Mouse (Mus musculus): ENCODE results near the gene Jam3.

Gene Jam3

GRCm38 (mm10) chr9:27111756-27112155 lies 43.5 kb downstream of the Jam3 start:
- DNase-seq (ENCODE audit: low spot score in 2 of 2), result no peak

DNA sequence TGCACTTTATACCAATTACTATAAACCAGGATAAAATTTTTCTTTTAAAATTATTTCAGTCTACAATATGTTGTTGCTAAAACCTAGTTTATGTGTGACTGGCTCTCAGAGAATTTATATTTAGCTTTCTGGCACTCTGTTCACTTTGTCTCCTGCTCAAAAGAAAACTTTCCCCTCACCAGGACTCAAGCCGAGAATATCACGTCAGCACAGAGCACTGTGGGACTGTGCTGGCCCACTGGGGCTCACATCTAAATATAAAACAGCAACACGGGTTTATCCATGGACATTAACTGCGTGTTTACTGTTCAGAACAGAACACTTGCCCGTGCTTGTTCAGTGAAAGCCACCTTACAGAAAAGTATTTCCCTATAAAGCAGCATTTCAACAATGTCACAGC lies 44.5 kb downstream of the Jam3 start:
- DNase-seq (ENCODE audit: low spot score in 2 of 2), result no peak

- DNase-seq (ENCODE audit: low spot score in 2 of 2), result no peak
These were observed 45.4 kb downstream of the Jam3 start for GRCm38 (mm10) chr9:27109533-27110514.

GRCm38 (mm10) chr9:27108451-27108850 lies 46.8 kb downstream of the Jam3 start:
- no peak for DNase-seq (ENCODE audit: low spot score in 2 of 2)

GRCm38 (mm10) chr9:27106081-27106480 lies 49.1 kb downstream of the Jam3 start:
- DNase-seq (ENCODE audit: low spot score in 2 of 2), result no peak

- DNase-seq (ENCODE audit: low spot score in 2 of 2), result no peak
These were observed 53.8 kb downstream of the Jam3 start for GRCm38 (mm10) chr9:27101466-27101865.

DNA sequence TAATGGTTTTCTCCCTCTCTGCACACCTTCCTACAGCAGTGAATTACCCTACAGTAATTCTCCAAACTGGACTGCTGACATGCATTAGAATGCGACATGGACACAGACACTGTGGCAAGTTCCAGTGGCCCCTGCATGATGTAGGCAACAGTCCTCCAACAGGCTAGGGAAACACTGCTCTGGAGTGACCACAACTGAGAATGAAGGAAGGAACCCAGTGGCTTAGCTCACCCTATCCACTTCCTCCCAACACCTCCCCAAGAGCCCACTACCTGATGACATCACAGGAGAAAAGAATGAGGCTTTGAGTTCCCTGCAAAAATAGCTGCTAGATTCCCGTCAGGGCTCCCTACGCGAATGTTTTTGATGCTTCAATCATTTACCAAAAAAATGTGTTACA lies 55.7 kb downstream of the Jam3 start:
- no peak for DNase-seq (ENCODE audit: low spot score in 2 of 2)

- DNase-seq (ENCODE audit: low spot score in 2 of 2), result no peak
These were observed 56.7 kb downstream of the Jam3 start for GRCm38 (mm10) chr9:27098557-27098956.

DNA sequence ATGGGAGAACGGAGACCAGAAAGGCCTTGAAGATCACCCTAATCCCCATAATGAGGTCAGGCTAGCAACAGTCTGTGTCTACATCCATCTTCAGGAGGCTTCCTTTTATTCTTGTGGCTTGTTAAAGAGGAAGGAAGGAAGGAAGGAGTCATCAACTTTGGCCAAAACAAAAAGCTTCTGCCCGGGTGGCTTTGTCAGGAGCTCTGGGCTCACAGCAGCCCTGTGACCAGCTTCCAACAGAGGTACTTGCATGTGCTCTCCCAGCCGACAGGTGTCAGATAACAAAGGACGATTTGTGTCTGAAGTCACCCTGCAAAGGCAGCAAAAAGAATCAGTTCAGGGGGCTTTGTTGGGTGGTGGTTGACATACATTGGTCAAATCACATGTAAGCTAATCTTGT lies 57.1 kb downstream of the Jam3 start:
- no peak for DNase-seq (ENCODE audit: low spot score in 2 of 2)

DNA sequence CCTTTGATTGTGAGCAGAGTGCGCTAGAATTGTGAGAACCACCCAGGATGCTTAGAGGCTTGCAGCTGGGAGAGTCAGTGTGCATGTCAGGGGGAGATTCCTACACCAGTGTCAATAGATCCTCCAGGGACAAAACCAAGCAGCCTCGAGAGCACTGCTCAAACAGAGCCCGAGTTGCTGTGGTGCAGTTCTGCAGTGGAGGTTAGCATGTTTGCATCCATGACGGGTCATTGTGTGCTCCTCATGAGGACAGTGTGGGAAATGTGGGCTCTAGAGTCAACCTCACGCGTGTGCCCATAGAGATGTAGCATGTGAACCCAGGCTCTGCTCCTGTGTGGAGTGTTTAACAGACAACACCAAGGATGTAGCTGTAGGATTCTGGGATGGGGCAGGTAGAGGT lies 62.3 kb downstream of the Jam3 start:
- DNase-seq (ENCODE audit: low spot score in 2 of 2), result no peak

- DNase-seq (ENCODE audit: low spot score in 2 of 2), result no peak
These were observed 64.1 kb downstream of the Jam3 start for GRCm38 (mm10) chr9:27090801-27091775.

DNA sequence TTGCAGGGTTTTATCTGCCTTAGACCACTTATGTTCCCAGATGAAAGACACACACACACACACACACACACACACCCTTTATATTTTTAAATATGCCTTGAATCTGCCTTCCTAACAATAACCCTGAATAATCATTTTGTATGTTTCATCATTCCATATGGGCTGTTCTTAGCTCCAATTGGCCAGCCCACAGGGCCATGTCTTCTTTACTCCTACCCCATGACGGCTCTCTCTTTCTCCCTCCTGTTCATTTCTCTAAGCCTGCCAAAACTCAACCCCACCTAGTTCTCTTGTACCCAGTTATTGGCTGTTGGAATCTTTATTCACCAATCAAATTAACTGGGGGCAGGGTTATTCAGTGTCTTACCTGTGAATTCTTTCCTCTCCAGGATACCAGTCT lies 65.1 kb downstream of the Jam3 start:
- DNase-seq (ENCODE audit: low spot score in 2 of 2), result no peak

GRCm38 (mm10) chr9:27087402-27087801 lies 67.8 kb downstream of the Jam3 start:
- no peak for DNase-seq (ENCODE audit: low spot score in 2 of 2)

DNA sequence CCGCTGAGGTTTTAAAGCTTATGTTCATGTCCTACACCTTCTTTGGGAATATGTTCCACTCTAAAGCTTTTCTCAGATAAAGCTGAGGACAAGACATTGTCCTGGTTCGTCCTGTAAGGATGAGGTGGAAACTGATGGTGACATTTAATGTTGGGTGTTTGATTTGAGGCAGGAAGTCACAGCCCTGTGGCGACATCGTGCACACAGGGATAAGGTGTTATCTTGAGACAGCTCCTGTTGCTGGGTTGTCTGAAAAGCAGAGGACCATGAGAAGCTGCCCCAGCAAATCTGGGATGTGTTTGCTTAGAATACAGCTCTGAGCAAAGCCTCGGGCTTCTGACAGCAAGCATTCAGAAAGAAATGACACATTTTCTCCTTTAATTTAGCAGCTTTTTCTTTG lies 69.0 kb downstream of the Jam3 start:
- no peak for DNase-seq (ENCODE audit: low spot score in 2 of 2)

DNA sequence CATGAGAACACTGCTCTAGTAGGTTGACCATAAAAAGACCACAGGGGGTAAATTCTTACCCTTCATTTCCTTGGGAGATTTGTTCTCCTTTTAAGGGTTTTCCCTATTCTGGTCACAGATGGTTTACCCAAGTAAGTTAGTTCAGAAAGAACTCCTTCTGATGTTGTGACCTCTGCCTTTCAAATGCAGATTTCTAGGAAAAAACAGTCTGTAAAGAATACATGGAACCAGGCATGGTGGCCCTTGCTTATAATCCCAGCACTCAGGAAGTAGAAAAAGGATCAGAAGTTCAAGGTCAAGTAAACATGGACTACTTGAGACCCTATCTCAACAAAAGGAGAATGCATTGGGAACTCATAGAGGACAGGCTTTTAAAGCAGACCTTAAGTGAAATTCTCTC lies 79.4 kb downstream of the Jam3 start:
- no peak for DNase-seq (ENCODE audit: low spot score in 2 of 2)

DNA sequence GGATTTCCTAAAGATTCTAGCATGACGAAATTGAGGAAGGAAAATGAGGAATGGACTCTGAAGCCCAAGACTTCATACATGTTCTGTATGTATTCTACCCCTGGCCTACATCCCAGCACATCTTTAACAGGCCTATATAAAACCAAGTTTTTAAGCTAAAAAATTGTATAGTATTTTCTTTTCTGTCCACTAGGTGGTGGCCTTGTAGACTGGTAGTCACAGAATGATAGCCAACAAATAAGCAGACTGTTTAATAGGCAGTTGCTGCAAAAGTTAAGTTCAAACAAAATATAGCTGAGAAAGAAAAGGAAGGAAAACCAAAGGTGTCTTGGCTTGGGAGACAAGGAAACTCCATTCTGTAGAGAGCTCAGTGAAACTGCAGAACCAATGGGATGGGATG lies 80.5 kb downstream of the Jam3 start:
- no peak for DNase-seq (ENCODE audit: low spot score in 2 of 2)

GRCm38 (mm10) chr9:27070895-27071294 lies 84.3 kb downstream of the Jam3 start:
- DNase-seq (ENCODE audit: low spot score in 2 of 2), result no peak

- no peak for DNase-seq (ENCODE audit: low spot score in 2 of 2)
These were observed 96.9 kb downstream of the Jam3 start for GRCm38 (mm10) chr9:27058341-27058740.

GRCm38 (mm10) chr9:27049492-27049891 lies 105.7 kb downstream of the Jam3 start:
- DNase-seq (ENCODE audit: low spot score in 2 of 2), result no peak
